Mouse (Mus musculus) small intestine, adult 2 months (tissue): ENCODE results near the gene Reck. TPM values are rescaled to one million over a fixed set of nuclear protein-coding genes. Genes with fewer than 3 reads are reported as not detected.

Experiments used
- H3K27ac ChIP-seq: fragments of 200-500 bp; 2 replicates; pipeline ENCODE4 v1.5.1; 2012; ENCODE audit warnings: low read depth, low read length, control low read depth, inconsistent platforms; ENCODE audit not compliant: insufficient read depth
- H3K27me3 ChIP-seq: fragments of 200-500 bp; 2 replicates; pipeline ENCODE4 v1.6.1; 2012; ENCODE audit warnings: mild to moderate bottlenecking, moderate library complexity, low read length, inconsistent platforms; ENCODE audit not compliant: control insufficient read depth, insufficient read depth
- H3K36me3 ChIP-seq: fragments of 200-500 bp; 2 replicates; pipeline ENCODE4 v1.6.1; 2012; ENCODE audit warnings: mild to moderate bottlenecking, low read length, control low read depth, inconsistent platforms; ENCODE audit not compliant: control insufficient read depth, insufficient read depth
- H3K4me1 ChIP-seq: fragments of 200-500 bp; 2 replicates; pipeline ENCODE4 v1.6.1; 2012; ENCODE audit warnings: low read length, inconsistent platforms, mixed read lengths; ENCODE audit not compliant: control insufficient read depth, insufficient read depth, insufficient read length
- H3K4me3 ChIP-seq: fragments of 200-500 bp; 2 replicates; pipeline ENCODE4 v1.5.1; 2012; ENCODE audit warnings: low read depth, mild to moderate bottlenecking, control low read depth, inconsistent platforms, low read length, moderate library complexity
- CTCF ChIP-seq: fragments of 200-500 bp; IDR thresholded peaks from 2 replicates; pipeline ENCODE4 v1.5.1; 2012; ENCODE audit warnings: low read depth, mild to moderate bottlenecking, control low read depth, inconsistent platforms, low read length, moderate library complexity, mixed read lengths; ENCODE audit not compliant: insufficient replicate concordance, insufficient read length; ENCODE audit errors: extremely low read depth
- POLR2A ChIP-seq: fragments of 200-500 bp; IDR thresholded peaks from 2 replicates; pipeline ENCODE4 v1.6.1; 2012; ENCODE audit warnings: low read depth, mild to moderate bottlenecking, control low read depth, inconsistent platforms, low read length, moderate library complexity
- WGBS: fragments of 180-500 bp; shearing (Covaris S2); methylation state at CpG from one replicate; pipeline ENCODE4 v1.1.7; 2018; 5-methylcytosine and 5-hydroxymethylcytosine counted together
- polyA plus RNA-seq: library from polyadenylated mRNA; depleted of rRNA; stranded (reverse); fragments of >200 nt; gene quantifications from 2 replicates; pipeline ENCODE4 v1.2.3, GENCODE M21; 2012

Reck gene
- polyA plus RNA-seq, 1 experiment, result 2.1 TPM

DNA sequence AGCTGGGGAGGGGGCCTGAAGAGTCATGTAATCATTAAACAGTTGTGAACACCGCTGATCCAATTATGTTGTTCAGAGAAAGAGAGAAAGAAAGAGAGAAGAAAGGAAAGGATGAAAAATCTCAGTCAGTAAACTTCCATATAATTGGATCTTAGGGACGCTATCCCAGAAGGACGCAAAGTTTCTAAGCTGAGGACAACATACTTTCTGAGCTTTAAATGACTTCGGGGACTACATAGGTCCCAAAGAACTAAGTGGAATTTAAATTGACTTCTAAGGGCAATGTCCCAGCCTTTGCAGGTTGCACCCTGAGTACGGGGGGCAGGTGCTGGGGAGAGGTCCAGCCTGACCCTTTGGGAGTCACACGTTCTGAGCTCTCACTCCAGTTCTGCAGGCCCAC, 24.1 kb upstream of the Reck start, which contains the start of gene Olfr155:
Gene Olfr155 (plus strand): TSS at position 301 of the 400 bp plus-strand sequence.
- WGBS, result 85% methylated on average over 6 of the region's 6 CpGs
- TF ChIP-seq CTCF (no peak), POLR2A (no peak)
- H3K4me1 ChIP-seq, result no peaks in the 10 kb centered on the region
- H3K4me3 ChIP-seq, result no peak within 1 kb of the TSS
- H3K27ac ChIP-seq, result no peak within 1 kb of the TSS
- H3K36me3 ChIP-seq, result no peaks in the 10 kb centered on the region
- no peaks in the 10 kb centered on the region for H3K27me3 ChIP-seq

- TF ChIP-seq CTCF, result no peak
- no peak for TF ChIP-seq POLR2A
- Histone ChIP-seq H3K27me3 (no peaks in the 10 kb centered on the region), H3K4me3 (no peak overlapping the region), H3K36me3 (no peaks in the 10 kb centered on the region), H3K27ac (no peak overlapping the region), H3K4me1 (no peaks in the 10 kb centered on the region)
- WGBS, result 71% methylated on average over 8 of the region's 8 CpGs
Observed at GRCm38 (mm10) chr4:43854101-43854500, 21.2 kb upstream of the Reck start.

DNA sequence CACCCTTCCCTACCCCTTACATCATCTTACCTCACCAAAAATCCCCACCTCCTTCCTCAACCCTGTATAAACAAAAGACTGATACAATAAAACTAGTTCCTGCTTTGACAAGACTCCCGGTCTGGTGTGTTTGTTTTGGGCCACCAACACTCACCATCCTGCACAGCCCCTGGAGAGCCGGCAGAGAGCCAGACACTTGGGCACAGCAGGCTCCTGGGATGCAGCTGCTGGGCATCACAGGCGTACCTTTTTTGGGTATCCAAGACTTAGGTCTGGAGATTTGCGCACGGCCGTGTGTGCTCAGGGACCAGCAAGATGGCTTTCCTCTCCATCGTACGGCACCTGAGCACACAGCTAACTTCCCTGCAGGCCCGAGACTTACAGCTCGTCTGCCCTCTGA, 15.4 kb upstream of the Reck start:
- H3K27me3 ChIP-seq, result no peaks in the 10 kb centered on the region
- no peak overlapping the region for H3K4me3 ChIP-seq
- H3K27ac ChIP-seq, result no peak overlapping the region
- WGBS, result 73% methylated on average over 10 of the region's 10 CpGs
- H3K36me3 ChIP-seq, result no peaks in the 10 kb centered on the region
- TF ChIP-seq POLR2A, result no peak
- no peak for TF ChIP-seq CTCF
- no peaks in the 10 kb centered on the region for H3K4me1 ChIP-seq

DNA sequence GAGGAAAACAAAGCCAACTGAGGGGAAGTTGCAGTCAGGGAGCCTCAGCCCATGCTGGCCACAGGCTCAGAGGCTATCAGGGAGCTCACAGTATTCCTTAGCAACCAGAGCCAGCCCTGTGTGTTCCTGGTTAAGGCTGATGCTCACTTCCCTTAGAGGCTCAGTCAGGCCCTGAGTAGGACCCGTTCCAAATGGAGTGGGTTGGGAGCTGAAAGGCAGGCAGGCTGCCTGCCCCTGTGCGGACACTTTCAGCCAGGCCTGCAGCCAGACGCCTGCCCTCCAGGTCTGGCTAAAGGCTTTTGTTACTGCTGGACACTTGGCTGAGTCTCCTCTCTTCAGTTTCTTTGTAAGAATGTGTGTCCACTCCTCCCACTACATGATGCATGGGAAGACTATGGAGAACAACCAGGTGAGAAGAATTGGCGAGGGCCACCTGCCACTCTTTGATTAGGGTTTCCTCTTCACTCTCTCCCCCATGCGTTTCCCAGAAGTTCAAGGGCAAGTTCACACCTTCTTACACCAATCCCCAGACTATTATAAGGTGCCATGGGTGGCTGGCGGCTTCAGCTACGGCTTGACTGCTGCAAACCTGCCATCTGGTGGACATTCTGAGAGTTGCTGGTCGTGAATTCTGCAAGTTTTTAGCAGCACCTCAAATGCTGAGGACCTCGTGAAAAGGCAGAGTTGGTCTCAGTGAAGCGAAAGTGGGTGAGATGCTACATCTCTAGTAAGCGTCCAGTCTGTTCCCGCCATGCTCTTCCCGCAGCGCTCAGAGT, 14.4 kb upstream of the Reck start:
- Histone ChIP-seq H3K36me3 (no peaks in the 10 kb centered on the region), H3K4me3 (no peak overlapping the region), H3K27me3 (no peaks in the 10 kb centered on the region), H3K4me1 (no peaks in the 10 kb centered on the region), H3K27ac (no peak overlapping the region)
- peak; percentile 81; the same call in 1 of the 2 replicates for TF ChIP-seq CTCF
- TF ChIP-seq POLR2A, result no peak
- 18% methylated on average over 14 of the region's 14 CpGs for WGBS

GRCm38 (mm10) chr4:43863298-43863697, 12.0 kb upstream of the Reck start:
- no peak overlapping the region for H3K4me3 ChIP-seq
- TF ChIP-seq CTCF (no peak), POLR2A (no peak)
- no peak overlapping the region for H3K27ac ChIP-seq
- H3K36me3 ChIP-seq, result no peaks in the 10 kb centered on the region
- no peaks in the 10 kb centered on the region for H3K4me1 ChIP-seq
- no peaks in the 10 kb centered on the region for H3K27me3 ChIP-seq
- WGBS, result 54% methylated on average over 4 of the region's 4 CpGs

- 87% methylated on average over 10 of the region's 10 CpGs for WGBS
- Histone ChIP-seq H3K36me3 (no peaks in the 10 kb centered on the region), H3K27me3 (no peaks in the 10 kb centered on the region), H3K27ac (no peak overlapping the region), H3K4me3 (no peak overlapping the region), H3K4me1 (no peaks in the 10 kb centered on the region)
- TF ChIP-seq CTCF (no peak), POLR2A (no peak)
Observed at GRCm38 (mm10) chr4:43869821-43870220, 5.5 kb upstream of the Reck start.

- no peak overlapping the region for H3K27ac ChIP-seq
- TF ChIP-seq POLR2A (no peak), CTCF (no peak)
- peaks cover 4% of the 10 kb centered on the region for H3K4me1 ChIP-seq
- WGBS, result 28% methylated on average over 7 of the region's 7 CpGs
- no peak overlapping the region for H3K4me3 ChIP-seq
- H3K36me3 ChIP-seq, result no peaks in the 10 kb centered on the region
- peaks cover 13% of the 10 kb centered on the region; the same call in 1 of the 2 replicates for H3K27me3 ChIP-seq
Observed at GRCm38 (mm10) chr4:43874501-43874900, 829 bp upstream of the Reck start.
